Mouse (Mus musculus) left cerebral cortex, adult 9 months (tissue): ENCODE measurements around the gene Ccdc117.
"Not testable (repeated sequence)": the region's sequence is repeated elsewhere in the genome, so short reads cannot be mapped to it uniquely, and the experiment has no call there.

Source experiments
- DNase-seq, 2 experiments: peaks; one replicate each; pipeline ENCODE4 v3.0.0; 2022; ENCODE audit warnings: low spot score in 2 of 2

Gene Ccdc117

DNA sequence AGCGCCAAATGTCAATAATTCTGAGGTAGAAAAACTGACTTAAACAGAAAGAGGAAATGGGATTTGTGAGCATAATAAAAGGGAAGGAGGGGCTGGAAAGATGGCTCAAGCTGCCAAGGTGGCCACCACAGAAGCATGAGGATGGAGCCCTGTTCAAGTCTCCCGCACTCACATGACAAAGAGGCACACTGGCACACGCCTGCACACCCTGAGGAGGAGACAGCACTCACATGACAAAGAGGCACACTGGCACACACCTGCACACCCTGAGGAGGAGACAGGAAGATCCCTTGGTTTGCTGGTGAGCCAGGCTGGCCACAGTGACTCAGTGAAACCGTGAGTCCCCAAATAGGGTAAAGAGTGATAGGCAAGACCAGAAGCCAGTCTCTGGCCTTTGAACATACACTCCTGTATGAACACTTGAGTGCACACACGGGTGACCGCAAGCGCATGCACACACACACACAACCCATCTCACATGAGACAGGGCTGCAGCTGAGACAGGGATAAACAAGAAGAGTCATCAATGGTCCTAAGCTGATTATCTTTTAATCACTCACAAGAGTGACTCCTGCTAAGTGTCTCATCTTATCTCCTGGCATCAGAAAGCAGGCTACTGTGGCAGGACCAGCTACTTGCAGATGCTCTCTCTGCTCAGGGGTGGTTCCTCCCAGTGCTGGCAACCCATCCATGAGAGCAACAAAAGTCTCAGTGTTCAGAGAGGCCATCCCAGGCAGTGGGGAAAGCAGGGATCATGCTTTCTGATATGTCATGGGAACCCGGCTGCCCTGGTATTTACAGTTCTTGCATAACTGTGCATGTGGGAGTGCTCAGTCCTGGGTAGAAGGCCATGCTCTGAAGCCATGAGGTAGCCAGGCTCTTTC is 32.5 kb downstream of the Ccdc117 start:
- no peak for DNase-seq

DNA sequence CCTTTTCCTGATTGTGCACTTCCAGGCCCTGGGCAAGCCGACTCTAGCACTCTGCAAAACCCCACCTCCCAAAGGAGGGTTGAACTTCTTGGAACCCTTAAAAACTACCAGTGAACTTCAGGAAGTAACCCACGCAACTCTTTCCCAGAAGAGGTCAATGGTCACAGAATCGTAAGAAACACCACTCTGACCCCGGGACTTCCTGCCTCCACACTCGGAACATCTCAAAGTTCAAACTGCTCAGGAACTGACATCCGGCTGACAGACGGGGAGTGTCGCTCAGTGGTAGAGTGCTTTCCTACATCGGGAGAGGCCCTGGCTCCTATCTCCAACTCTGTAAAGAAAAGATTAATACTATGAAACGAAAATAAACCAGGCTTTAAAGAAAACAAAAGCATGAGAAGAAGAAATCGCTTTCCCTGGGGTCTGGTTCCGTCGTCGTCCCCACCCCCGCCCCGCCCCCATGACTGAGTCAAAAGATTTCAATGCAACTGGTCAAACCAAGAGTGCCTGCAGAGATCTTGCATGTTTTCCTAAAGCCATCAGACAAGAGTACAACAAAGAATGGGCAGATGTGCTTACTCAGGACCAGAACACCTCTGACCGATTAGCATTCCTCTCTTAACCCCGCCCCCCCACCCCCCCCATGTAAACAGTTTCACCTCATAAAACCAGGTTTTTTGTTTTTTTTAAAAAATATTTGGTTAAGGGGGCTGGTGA is 36.0 kb downstream of the Ccdc117 start:
- no peak for DNase-seq

DNA sequence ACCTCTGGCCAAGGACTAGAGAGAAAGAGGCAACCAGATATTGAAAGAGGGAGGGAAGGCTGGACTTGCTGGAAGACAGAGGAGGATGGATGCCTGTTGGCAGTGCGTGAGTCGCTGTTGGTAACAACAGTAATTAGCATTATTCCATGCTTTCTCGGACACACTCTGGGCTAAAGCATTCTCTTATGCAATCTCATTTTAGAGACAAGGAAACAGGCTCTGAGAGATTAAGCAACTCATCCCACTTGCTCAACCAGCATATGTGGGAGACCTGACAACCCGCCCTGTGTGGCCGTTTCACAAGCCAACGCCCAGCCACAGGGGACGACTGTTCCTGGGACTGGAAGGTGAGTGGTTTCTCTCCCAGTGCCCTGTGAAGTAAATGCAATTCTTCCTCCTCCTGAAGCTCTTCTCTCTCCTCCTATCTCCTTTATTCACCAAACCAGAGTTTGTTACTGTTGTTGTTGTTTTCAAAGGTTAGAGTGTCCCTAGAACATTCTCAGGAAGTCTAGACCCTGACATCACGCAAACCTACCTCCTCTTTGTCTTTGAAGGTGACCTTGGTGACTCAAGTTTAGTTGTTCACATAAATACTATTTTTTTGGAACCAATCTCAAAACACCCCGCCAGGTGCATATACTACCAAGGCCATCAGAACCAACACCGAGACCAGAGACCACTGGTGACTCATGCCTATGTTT is 39.5 kb downstream of the Ccdc117 start:
- no peak for DNase-seq

DNA sequence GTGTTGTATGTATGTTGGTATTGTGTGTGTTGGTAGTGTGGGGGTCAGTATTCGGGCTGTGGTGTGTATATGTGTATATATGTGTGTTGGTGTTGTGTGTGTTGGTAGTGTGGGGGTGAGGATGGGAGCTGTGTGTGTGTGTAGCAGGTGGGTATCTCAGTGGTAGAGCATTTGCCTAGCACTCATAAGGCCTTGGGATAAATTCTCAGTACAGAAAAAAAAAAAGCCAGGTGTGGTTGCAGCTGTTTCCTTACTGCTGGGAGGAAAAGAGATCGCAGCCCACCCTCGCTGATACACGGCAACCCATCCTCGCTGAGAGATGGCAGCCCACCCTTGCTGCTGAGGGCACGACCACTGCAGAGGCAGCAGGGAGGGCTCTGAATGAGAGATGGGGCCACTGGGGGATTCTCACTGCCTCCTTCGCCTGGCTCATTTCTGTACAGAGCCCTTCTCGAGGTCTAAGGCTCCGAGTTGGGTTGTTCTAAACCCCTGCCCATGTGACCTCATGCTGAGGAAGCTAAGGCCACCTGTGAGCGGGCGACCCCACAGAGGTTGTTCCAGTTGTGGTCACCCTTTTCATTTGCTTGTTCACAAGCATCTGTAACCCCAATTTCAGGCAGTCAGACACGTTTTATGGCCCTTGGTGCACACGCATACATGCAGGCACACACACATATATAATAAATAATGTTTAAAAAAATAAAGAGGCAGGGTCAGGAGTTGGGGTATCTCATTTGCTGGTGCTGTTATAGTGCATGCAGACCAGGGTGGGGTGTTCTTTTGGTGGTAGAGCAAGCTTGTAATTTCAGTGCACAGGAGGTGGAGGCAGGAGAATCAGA is 40.9 kb downstream of the Ccdc117 start:
- no peak for DNase-seq

DNA sequence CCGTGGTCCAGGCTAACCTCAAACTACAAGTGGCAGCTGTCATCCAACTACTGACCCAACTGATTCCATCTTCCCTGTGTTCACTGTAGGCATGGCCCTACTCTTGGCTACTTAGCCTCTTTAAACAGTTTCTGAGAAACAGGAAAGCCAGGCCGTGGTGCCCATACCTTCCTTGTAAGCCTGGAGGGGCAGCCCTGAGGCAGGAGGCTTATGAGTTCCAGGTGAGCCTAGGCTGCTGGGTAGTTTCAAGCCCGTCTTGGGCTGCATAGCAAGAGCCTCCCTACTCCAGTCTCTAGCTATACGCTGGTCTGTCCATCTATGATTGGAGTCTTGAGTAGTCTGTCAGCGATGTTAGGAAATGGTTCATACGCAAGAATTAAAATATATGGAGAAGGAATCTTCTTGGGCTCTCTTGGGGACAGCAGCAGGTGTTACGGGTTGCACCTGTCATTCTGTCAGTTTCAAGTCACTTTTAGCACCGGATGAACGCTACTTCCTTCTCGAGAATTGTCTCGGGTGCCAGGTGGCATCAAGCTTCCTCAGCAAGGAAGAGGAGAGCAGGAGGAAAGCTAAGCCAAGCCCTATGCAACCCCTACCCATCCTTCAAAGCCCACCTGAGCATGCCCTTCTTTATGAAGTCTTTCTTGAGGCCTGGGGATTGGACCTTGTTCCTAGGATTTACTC is 41.9 kb downstream of the Ccdc117 start:
- DNase-seq: no peak

DNA sequence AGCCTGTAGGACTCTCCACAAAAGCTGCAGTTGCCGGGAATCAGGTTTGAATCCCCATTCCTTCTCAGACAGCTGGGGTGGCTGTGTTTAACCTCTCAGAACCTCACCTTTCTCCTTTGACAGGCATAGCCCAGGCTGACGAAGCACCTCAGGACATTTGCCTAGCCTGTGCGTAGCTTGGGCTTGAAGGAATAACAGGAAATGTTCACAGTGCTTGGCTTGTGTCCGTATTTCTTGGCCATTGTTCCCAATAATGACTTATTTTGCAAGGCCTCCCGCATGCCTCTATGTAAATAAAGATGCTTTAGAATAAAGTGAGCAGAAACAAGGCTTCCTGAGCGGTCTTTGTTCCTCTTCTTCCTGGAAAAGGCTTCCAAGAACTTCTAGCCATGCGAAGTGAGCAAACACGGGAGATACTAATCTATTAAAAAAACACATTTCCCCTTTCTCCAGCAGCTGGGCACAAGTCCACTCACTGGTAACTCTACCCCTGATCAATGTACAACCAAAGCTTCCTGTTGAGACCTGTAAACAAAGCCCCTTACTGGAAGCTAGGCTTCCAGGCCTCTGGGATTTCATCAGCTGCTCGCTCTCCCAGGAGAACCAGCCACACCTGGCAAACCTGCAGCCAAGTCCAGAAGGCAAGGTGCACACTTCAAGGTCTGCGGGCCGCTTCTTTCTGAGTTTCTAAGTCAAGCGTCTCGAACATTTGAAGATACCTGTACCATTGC is 42.9 kb downstream of the Ccdc117 start:
- no peak for DNase-seq

DNA sequence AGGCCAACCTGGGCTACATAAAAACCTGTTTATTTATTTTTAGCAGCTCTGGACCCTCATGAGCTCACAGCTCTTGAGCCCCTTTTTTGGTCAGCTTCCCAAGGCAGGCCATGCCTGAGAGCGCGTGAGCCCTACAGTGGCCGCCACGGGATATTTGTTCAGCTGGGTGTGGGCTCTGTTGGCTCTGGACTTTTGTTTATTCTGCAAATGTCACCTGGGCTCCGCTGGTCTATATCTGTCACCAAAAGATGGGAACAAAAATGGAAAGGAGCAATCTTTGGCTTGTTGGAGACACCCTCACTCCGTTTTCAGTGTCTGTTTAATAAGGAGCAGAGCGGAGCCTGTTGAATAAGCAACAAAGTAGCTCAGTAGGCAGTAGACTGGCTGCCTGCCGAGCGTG is 43.6 kb downstream of the Ccdc117 start:
- no peak for DNase-seq

DNA sequence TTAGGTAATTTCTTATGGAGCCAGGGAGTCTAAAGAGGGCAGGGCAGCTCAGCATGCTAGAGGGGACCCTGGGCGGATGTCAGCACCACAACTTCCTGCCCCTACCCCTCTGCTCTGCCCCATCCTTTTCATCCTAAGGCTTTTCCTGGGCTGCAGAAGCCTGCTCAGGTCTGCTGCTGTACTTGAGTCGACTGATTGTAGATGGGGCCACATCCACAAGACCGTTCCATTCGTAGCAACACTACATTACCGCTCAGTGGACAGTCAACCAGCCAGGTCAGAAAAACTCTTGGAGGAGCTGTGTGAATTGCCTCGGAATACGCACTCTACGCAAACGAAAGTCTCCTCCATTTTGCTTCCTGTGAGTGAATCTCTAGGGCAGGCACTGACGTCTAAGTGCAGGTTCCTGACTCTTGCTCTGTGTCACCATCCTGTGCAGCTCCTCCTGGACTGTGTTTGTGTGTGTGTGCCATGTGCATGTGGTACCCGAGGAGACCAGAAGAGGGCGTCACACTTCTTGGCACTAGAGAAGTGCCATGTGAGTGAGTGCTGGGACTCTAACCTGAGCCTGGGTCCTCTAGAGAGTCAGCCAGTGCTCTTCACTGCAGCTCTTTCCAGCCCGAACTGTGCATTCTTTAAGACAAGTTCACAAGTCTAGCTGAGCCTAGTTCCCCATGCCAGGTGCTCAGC is 45.3 kb downstream of the Ccdc117 start:
- DNase-seq: no peak

DNA sequence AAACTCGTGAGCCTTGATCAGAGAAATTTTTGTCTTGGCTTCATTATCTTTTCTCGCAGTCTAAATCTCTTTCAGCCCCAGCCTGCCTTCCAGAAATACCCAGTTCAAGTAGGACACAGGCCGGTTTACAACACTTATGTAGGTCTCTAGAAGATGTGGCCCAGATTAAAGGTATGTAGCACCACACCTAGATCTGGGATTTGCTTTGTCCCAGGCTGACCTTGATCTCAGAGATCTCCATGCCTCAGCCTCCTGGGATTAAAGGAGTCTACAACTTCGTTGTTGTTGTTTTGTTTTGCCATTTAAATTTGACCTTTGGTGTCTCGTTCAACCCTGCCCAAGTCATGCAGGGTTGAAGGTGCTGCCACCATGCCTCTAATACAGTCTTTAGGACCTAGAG is 46.1 kb downstream of the Ccdc117 start:
- DNase-seq: no peak

DNA sequence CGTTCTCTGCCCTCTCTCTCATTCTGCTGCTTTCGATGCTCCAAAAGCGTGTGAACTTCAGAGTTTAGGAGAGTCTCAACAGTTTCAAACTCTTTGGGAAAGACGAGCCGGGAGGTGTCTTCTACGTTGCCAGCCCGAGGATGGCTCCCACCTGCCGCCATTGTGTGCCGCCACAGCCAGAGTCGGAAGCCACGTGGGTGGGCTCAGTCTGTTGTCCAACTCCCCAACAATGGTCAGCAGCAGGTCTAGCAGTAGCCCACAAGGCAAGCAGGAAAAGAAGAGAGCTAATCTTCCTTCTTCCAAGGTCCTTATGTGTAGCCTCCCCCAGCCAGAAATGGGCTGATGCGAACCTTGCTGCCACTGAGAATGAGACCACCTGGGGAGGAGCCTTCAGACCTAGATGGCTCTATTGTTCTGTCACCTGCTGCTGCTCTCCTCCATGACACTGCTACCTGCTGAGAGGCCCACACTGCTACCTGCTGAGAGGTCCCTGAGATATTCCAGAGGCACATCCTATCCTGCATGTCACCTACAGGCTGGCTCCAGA is 46.6 kb downstream of the Ccdc117 start:
- DNase-seq: no peak

DNA sequence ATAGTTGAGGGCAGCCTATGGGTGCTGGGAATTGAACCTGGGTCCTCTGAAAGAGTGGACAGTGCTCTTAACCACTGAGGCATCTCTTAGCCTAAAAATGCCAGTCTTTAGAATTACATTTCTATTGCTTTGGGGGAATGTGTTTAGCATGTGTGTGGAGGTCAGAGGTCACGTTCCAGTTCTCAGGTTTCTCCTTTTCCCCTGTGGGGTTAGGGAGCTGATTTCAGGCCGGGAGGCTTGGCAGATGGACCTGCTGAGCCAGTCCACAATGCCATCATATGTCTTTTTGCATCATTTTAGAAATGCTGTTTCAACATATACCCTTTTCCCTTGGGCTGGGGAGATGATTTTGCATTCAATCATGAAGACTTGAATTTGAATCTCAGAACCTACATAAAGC is 48.1 kb downstream of the Ccdc117 start:
- DNase-seq: no peak

DNA sequence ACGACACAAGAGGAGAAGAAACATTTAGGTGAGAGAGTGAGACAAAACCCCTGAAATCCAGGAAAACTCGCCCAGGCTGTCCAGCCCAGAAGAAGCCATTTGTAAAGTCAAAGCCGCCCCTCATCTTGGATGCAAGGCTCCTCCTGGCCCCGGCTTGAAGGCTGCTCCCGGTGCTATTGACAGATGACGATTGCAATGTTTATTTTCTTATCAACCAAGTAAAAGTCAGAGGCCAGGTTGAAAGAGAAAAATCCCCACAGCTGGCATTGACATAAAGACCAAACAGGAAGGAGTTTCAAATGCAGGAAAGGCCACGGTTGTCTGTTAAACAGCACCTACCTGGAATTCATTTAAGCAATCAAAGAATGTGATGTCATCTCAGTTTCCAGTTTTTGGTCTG is 50.1 kb downstream of the Ccdc117 start:
- DNase-seq: no peak

DNA sequence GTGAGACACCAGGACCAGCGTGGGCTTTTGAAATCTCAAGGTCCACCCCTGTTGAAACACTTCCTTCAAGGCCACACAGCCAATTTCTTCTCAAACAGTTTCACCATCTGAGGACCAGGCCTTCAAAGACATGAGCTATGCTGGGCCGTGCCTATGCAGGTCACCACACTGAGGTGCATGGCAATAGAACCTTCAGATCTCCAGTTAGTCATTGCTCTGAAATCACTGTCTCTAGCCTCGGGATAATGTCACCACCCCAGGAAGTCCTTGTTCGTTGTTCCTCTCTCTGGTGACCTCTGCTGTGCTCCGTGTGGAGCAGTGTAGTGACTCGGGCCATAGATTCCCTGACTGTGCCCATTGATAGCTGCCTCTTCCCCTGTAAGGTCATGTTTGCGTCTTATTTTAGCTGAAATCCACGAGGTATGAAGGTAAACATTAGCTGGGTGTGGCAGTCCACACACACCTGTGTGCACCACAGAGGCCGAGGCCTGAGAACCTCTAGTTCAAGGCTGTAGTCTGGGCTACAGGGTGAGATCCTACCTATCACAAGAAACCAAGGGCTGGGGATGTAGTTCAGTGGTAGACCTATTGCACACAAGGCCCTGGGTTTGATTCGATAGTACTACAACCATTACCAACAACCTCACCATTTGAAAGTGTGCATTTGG is 50.9 kb downstream of the Ccdc117 start:
- DNase-seq: no peak

DNA sequence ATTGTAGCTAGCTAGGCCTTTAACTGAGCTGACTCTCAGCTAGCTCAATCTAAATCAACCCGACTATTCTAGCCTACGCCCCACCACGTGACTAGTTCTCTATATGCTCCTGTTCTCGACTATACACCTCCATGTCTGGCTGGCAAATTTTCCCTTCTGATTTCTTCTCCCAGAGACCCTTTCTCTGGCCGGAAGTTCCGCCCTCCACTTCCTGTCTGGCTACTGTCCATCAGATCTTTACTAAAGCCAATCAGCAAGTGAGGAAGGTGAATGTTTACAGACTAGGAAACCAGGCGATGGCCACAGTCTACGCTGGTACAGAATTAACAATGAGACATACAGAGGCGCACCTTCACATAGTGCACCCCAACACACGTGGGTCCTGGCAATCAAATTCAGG is 52.6 kb downstream of the Ccdc117 start:
- not testable (repeated sequence) for DNase-seq

DNA sequence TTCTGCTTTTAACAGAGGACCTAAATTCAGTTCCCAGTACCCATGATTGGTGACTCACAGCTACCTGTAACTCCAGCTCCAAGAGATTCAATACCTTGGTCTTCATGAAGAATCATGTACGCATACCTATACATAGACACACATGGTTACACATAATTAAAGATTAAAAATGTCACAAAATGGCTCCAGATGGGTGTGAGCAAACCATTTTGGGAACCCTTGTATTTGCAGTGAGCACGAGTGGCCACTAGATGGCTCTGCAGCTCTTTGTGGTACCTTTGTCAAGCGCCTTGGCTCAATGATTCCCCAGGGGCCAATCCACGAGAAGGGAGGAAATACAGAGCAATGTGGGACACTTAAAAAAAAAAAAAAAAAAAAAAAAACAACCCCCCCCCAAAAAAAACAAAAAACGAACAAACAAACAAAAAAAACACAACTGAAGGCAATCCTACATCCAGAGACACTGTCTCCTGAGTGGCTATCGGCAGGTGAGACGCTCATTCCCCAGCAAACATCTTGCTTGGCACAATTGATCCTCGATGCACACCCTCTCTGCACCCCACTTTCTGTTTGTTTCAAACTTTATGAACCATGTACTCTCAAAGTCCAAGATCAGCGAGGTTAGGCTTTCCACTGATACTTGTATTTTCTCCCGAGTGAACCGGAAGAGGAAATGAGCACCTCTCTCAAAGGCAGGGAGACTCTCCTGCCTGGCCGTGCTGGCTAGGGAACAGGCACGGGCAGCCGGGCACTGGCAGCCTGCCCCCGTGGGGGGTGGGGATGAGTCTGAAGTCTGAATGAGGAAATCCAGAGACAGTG is 56.6 kb downstream of the Ccdc117 start:
- peak; percentile 55 to 92 for DNase-seq

DNA sequence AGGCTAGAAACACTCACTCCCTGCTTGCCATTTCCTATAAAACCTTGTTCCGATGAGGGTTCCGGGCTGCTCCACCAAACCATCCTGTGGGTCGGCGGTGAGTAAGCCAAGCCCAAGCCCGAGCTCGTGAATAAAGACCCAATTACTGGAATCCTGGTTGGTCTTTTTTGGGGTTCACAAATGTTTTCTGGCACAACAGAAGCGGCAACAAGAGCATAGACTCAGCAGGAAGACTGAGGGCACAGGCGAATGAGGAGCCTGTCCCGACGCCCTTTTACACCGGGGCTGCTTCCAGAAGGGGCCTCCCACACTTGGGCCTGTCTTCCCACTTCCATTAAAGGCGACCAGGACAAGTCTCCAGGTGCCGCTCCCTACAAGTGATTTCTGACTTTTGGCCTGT is 59.4 kb downstream of the Ccdc117 start:
- DNase-seq: no peak
